Mouse (Mus musculus): ENCODE measurements at regions not wholly inside any gene's neighbourhood (a gene's known extent, or its start where the extent isn't known, plus 50 kb on each side); places are given as distances from the start of the nearest gene placed in this dataset.
"Not testable (repeated sequence)": the region's sequence is repeated elsewhere in the genome, so short reads cannot be mapped to it uniquely, and the experiment has no call there.

DNA sequence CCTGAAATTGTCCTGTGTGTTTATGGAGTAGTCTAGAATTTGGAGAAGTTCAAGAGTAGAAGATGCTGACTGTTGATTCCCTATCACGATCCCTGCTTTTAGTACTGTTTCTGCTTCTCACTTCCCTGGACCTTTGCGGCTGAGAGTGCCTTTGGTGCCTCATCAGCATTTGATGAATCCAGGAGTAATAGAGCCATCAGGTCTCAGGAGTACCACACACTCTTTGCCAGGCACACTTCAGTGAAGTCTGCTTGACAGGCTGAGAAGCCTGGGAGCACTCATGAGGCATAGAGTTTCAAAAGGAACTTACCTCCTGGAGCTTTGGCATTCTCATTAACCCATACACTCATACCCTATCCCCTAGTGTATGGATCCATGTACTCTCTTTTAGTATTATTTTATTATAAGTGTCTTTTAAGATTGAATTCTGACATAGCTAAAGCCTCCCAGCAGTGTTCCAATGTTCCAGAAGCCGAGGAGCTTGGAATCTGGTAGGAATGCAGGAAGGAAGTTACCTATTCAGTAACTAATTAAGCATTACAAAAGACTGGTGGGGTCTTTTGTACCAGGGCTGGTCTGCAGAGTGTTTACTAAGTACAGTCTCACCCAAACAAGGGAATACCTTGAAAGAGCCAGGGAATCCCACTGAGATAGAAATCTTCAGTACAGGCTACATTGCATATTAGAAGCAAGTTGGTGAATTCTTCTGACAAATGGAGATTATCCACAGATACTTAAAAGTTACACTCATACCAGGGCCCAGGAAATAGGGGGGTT is 139.7 kb downstream of the Tex13c3 start:
- not testable (repeated sequence) for DNase-seq (ENCODE audit: low spot score)

GRCm38 (mm10) chrX:19313286-19313685 is 167.8 kb downstream of the Tex13c3 start:
- DNase-seq (ENCODE audit: low spot score), result no peak

DNA sequence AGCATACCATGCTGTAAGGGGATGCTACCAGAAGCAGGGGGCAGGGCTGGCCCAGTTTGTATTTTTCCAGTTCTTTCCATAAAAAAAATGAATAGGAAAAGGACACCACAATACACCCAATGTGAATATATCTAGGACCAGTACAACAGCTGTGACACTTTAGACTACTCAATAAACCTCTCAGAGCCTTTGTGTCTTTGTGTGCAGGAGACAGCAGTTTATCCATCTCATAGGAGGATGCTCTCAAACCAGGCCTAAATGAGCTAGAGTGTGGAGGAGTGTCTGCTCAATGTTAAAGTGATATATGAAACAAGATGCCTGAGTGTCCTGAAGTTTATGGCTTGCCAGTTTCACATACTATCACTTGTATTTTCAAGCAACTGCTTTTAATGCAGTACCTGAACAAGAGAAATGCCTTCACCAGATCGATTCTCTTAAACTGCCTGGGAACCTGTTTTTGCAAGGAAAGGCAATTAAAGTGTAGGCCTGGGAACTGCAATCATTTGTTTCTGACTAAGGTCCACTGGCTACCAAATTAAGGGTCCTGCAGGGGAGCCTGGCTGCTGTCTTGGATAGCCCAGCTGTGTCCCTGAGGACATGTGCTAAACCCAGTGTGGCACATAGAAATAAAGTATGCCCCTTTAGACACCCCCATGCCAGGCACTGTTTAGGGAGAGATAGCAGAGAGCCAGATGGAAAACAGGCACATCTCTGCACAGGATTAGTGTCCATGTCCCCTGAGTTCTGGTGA is 169.1 kb downstream of the Tex13c3 start:
- DNase-seq (ENCODE audit: low spot score), result no peak

DNA sequence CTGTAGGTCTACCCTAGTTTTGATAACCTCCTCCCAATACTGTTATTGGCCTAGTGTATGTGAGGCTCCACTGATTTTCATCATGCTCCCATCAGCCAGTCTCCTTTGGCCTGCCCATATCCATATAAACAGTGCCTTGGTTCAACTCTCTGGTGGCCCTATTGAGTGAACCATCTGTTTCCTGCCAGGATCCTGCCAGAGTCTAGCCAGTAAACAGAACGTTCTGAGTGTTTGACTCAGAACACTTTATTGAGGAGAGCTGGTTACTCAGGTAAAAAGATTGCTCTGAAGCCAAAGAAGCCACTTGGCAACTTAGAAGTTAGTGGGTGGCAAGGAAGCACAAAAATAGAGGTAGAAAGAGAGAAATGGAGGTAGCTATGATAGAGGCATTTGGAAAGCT is 169.7 kb downstream of the Tex13c3 start:
- no peak for DNase-seq (ENCODE audit: low spot score)

GRCm38 (mm10) chrX:19288171-19288570 is 192.9 kb downstream of the Tex13c3 start:
- no peak for DNase-seq (ENCODE audit: low spot score)

- DNase-seq (ENCODE audit: low spot score), result no peak
Observed at GRCm38 (mm10) chrX:19286431-19286830, 194.7 kb downstream of the Tex13c3 start.

DNA sequence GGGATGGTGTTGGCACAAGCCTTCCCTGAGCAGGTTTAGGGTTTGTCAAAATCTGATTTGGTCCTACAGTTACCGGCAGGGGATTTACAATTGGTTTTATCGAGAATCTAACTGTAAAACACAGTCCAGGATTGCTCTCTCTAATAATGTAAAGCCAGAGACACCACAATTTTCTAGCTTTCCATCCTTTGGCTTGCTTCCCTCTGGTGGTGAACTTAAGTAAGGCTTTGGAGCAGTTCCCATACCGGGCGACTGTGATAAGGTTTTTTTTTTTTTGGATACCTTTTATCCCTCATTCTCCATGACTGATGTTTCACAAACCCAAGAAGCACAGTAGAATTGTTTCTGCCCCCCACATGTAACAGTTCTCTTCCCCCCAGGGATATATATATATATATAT is 195.3 kb downstream of the Tex13c3 start:
- DNase-seq (ENCODE audit: low spot score), result no peak

- DNase-seq (ENCODE audit: low spot score), result no peak
Observed at GRCm38 (mm10) chrX:19283078-19283477, 198.0 kb downstream of the Tex13c3 start.

DNA sequence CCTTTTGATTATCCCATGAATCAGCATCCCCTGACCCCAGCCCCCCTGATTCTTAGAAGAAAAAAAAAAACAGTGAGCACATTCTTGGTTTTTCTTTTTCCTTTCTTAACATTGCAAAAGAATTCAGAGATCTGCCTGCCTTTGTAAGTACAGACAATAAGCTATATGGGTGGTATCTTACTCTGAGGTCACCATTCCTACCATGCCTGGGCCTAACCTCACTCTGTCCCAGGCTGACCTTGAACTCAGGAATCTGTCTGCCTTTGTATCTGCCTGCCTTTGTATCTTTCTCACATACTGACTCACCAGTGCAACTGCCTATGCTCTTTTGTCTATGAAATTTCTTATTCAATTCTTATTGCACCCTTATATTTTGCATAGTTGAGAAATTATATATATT is 216.9 kb downstream of the Tex13c3 start:
- no peak for DNase-seq (ENCODE audit: low spot score)

DNA sequence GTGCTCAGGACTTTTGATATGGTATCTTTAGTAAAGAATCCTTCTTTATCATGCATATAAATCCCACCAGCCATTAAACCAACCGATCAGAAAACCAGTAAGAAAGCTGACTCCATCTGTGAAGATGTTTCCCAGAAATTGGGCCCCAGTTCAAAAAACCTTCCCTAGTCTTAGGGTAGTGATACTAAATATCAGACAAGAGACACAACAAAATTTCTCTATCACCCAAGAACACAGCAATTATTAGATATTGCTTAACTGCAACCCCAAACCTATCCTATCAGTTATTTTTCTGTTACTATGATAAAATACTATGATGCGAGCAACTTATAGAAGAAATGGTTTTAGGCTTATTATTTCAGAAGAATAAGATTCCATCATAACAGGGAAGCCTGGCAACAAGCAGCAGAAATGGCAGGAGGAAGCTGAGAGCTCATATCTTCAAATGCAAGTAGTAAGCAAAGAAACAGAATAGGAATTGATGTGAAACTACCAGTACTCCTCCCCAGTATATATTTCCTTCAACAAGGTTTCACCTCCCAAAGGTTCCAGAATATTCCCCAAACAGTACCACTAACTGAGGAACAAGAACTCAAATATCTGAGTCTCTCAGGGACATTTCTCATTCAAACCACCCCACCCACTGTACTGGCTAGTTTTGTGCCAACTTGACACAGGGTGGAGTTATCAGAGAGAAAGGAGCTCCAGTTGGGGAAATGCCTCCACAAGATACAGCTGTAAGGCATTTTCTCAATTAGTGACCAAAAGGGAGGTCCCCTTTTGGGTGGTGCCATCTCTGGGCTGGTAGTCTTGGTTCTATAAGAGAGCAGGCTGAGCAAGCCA is 234.1 kb downstream of the Tex13c3 start:
- DNase-seq (ENCODE audit: low spot score), result no peak

GRCm38 (mm10) chrX:19237738-19238261 is 243.3 kb downstream of the Tex13c3 start:
- peak; percentile 63 for DNase-seq (ENCODE audit: low spot score)

DNA sequence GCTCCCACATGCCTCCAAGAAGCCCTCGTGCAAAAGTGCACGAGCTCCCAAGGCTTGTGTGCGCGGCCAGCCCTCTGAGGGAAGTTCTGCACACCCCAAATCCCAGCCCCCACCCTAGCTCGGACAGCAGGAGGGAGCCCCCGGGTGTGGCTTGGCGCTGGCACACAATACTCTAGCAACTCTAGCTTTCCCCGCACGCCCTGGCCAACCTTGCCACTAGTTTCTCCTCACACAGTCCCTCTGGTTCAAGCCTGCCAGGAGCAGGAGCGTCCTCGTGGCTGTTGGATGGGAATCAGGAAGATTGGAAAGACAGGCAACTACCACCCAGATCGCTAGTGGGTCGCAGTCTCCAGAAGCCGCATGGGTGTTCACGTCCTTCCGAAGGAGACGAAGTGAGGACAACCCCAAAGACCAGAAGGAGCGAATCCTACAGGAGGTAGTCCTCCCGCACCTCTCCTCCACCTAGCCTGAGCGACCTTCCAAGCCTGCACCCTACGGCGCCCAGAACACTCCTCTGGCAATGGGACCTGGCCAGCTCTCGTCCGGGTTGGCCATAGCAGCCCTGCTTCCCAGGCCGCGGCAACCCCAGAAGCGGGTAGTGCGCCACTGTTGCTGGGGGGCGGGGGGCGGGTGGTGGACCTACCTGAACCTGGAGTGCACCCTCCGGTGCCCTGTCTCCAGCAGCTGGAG is 243.9 kb downstream of the Tex13c3 start:
- DNase-seq (ENCODE audit: low spot score), result peak; percentile 34

DNA sequence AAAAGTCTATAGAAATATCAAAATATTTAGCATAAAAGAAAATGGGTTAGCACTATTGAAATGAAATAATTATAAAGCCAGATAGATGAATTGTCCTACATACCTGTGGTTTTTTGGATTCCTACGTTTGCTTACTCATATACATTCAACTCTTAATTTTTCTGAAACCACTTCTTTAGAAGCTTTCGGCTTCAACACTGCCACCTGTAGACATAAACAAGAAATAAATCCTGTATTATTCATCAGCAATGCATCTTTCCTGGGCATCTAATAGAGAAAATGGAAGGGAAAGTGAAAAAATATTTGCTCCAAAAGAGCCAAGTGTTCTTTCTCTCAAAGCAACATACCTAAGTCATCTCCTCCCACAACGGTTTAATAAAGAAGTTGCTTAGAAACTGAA is 245.7 kb downstream of the Tex13c3 start:
- DNase-seq (ENCODE audit: low spot score), result no peak

DNA sequence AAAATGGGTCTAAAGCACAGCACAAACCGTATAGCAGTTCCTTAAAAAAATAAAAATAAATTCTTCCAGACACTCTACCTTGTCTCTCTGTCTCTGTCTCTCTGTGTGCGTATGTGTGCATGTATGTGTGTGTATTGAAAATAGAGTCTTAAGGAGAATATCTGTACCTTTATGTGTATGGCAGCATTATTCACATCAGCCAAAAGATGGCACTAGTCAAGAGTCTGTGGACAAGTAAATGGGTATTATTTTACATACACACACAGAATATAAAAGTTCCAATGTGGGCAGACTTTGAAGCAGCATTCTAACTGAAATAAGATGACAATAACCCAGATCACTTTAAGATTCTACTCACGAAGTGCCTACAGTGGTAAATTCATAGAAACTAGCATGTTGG is 249.3 kb downstream of the Tex13c3 start:
- DNase-seq (ENCODE audit: low spot score), result no peak

DNA sequence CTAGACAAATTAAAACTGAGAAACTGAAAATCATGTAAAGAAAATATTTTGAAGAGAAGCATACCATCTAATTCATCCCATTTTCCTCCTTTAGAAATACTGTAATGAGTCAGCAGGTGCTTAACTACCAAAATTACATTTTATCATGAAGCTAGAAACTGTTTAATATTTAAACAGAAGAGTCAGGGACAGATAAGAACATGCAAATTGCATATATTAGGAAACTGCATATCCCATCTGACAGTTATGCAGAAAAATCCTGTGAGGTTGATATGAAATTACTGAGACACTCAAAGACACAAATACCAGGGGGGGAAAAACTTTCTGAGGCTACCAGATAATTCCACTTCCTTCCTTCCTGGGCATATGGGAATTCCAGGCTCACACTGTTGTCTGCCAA is 257.8 kb downstream of the Tex13c3 start:
- no peak for DNase-seq (ENCODE audit: low spot score)

GRCm38 (mm10) chrX:19220785-19221496 is 260.2 kb downstream of the Tex13c3 start:
- no peak for DNase-seq (ENCODE audit: low spot score)

- DNase-seq (ENCODE audit: low spot score), result no peak
Observed at GRCm38 (mm10) chrX:19219727-19220126, 261.4 kb downstream of the Tex13c3 start.

DNA sequence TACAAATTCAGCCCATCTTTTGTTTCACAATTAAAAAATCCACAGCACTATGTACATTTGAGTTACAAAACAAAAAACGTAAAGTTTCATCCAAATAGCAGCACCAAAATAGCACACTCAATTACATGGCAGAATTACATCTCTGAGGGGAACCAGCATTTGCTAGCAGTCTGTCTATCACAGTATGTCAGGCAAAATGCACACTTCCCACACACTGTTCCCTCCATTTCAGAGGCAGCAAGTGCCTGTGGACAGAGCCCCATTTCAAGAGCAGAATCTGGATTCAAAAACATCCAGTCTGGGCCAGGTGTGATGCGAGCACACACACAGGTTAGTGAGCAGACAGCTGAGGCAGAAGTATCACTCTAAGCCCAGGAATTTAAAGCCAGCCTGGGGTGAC is 261.8 kb downstream of the Tex13c3 start:
- DNase-seq (ENCODE audit: low spot score), result no peak

GRCm38 (mm10) chrX:19206420-19206819 is 274.7 kb downstream of the Tex13c3 start:
- DNase-seq (ENCODE audit: low spot score), result no peak

GRCm38 (mm10) chrX:19202542-19202941 is 278.6 kb downstream of the Tex13c3 start:
- DNase-seq (ENCODE audit: low spot score), result no peak

DNA sequence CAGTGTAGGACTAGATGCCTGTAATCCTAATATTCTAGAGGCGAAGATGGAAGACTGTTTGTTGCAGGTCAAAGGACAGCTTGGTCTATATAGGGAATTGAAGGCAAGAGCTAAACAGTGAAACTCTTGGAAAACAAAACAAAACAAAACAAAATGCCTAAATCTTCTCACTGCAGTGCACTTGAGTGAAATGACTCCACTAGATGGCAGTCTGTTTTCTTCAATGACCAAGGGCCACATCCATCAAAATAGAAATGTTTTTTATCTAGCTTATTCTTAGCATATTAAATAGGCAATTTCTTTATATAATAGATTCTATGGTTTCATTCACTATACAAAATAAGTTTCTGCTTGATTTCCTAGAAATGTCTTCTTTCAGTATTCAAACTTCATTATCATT is 279.7 kb downstream of the Tex13c3 start:
- DNase-seq (ENCODE audit: low spot score), result no peak

All from ovary, postnatal 36 days (tissue).